Mouse (Mus musculus) stomach, postnatal 0 days (tissue): ENCODE results near the gene Lrrfip2. TPM values are rescaled to one million over a fixed set of nuclear protein-coding genes. Genes with fewer than 3 reads are reported as not detected.

Experiments
- ATAC-seq: fragments of 200-750 bp; cut with Nextera tagmentation; 2 replicates; pipeline ENCODE4 v1.8.0; 2017; ENCODE audit not compliant: low FRiP score, low TSS enrichment
- DNase-seq: peaks from one replicate; pipeline ENCODE4 v3.0.0-alpha.2; 2016; ENCODE audit warnings: low spot score
- H3K27ac ChIP-seq: fragments of 300-500 bp; sonication (generic); replicated peaks from 2 replicates; pipeline ENCODE4 v1.5.1; 2014; ENCODE audit warnings: mild to moderate bottlenecking, control low read depth
- H3K27me3 ChIP-seq: fragments of 300-500 bp; sonication (generic); 2 replicates; pipeline ENCODE4 v1.6.1; 2014; ENCODE audit warnings: low read length; ENCODE audit not compliant: control insufficient read depth, insufficient read depth
- H3K36me3 ChIP-seq: fragments of 300-500 bp; sonication (generic); 2 replicates; pipeline ENCODE4 v1.6.1; 2014; ENCODE audit warnings: low read length, mixed read lengths; ENCODE audit not compliant: control insufficient read depth, insufficient read depth
- H3K4me1 ChIP-seq: fragments of 300-500 bp; sonication (generic); replicated peaks from 2 replicates; pipeline ENCODE4 v1.6.1; 2014; ENCODE audit warnings: antibody characterized with exemption; ENCODE audit not compliant: control insufficient read depth, insufficient read depth
- H3K4me2 ChIP-seq: fragments of 300-500 bp; sonication (generic); replicated peaks from 2 replicates; pipeline ENCODE4 v1.6.1; 2014; ENCODE audit warnings: low read depth, mild to moderate bottlenecking, control low read depth, moderate library complexity
- H3K4me3 ChIP-seq: fragments of 300-500 bp; sonication (generic); 2 replicates; pipeline ENCODE4 v1.5.1; 2014; ENCODE audit warnings: low read depth, low read length, control low read depth
- H3K9ac ChIP-seq: fragments of 300-500 bp; sonication (generic); 2 replicates; pipeline ENCODE4 v1.6.1; 2014; ENCODE audit warnings: mild to moderate bottlenecking, low read length, control low read depth, mixed read lengths
- H3K9me3 ChIP-seq: fragments of 300-500 bp; sonication (generic); 2 replicates; pipeline ENCODE4 v1.6.1; 2016; ENCODE audit warnings: low read length; ENCODE audit not compliant: control insufficient read depth
- CTCF ChIP-seq: IDR thresholded peaks from 2 replicates; pipeline ENCODE4 v1.5.1; 2016; ENCODE audit warnings: antibody characterized with exemption, low read depth, mild to moderate bottlenecking, moderate library complexity
- EP300 ChIP-seq: optimal IDR thresholded peaks from 2 replicates; pipeline ENCODE3; 2016; ENCODE audit warnings: antibody characterized with exemption
- WGBS: fragments of 180-500 bp; shearing (Covaris S2); extraction: QIAGEN DNeasy Blood & Tissue Kit; methylation state at CpG from one replicate; pipeline ENCODE4 v1.1.7; 2014; 5-methylcytosine and 5-hydroxymethylcytosine counted together
- polyA plus RNA-seq: library from polyadenylated mRNA; unstranded; fragments of >200 nt; fragmentation: Nextera tagmentation; extraction: Ambion mirVana; gene quantifications from 2 replicates; pipeline ENCODE4 v1.2.1, GENCODE M21; 2015

Gene Lrrfip2
- polyA plus RNA-seq, 1 experiment from 2014 or later = 34.1 TPM

- H3K4me1 ChIP-seq = no peaks in the 10 kb centered on the region
- no peaks in the 10 kb centered on the region for H3K9me3 ChIP-seq
- peak; percentile 63; the same call in 1 of the 2 replicates for ATAC-seq
- no peak for TF ChIP-seq EP300
- no peak for TF ChIP-seq CTCF
- H3K36me3 ChIP-seq = no peaks in the 10 kb centered on the region
- H3K27me3 ChIP-seq = no peaks in the 10 kb centered on the region
- WGBS = 88% methylated on average over 3 of the region's 3 CpGs
- no peak overlapping the region for H3K27ac ChIP-seq
- no peak overlapping the region for H3K4me2 ChIP-seq
- no peak overlapping the region for H3K4me3 ChIP-seq
- DNase-seq = no peak
- no peak overlapping the region for H3K9ac ChIP-seq
These were observed 17.0 kb upstream of the Lrrfip2 start for GRCm38 (mm10) chr9:111100406-111100805.

DNA sequence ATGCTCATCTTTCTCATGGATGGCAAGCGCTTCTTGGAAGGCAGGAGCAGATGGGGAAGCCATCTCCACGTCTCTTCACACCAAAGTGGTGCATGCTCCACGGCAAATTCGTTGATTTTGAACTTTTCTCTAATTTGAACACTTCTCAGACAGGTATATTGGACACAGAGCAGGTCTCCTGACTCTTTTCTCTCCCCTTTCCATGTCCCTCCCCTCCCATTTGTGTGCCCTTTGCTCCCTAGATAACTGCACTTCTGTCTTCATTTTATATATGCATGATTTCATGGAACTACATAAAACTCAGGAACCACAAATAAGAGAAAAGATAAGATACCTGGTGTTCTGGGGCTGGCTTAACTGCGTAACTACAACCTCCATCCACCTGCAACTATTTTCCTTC is 14.1 kb upstream of the Lrrfip2 start:
- ATAC-seq = no peak
- Histone ChIP-seq H3K9me3 (no peaks in the 10 kb centered on the region), H3K36me3 (no peaks in the 10 kb centered on the region), H3K9ac (no peak overlapping the region), H3K4me3 (no peak overlapping the region), H3K27ac (0 out of 2 replicates have a peak overlapping the region, but pooled peaks have one; percentile 49), H3K27me3 (no peaks in the 10 kb centered on the region), H3K4me1 (no peaks in the 10 kb centered on the region), H3K4me2 (no peak overlapping the region)
- DNase-seq = no peak
- 88% methylated on average over 5 of the region's 5 CpGs for WGBS
- no peak for TF ChIP-seq EP300

GRCm38 (mm10) chr9:111103893-111104292 is 13.5 kb upstream of the Lrrfip2 start:
- 71% methylated on average over 5 of the region's 5 CpGs for WGBS
- Histone ChIP-seq H3K9me3 (no peaks in the 10 kb centered on the region), H3K27ac (peak overlapping the region; percentile 49; the same call in 1 of the 2 replicates), H3K4me3 (no peak overlapping the region), H3K9ac (no peak overlapping the region), H3K27me3 (no peaks in the 10 kb centered on the region), H3K4me1 (no peaks in the 10 kb centered on the region), H3K4me2 (no peak overlapping the region), H3K36me3 (no peaks in the 10 kb centered on the region)
- no peak for ATAC-seq
- no peak for TF ChIP-seq EP300
- no peak for DNase-seq

- Histone ChIP-seq H3K9ac (no peak overlapping the region), H3K9me3 (no peaks in the 10 kb centered on the region), H3K27ac (no peak overlapping the region), H3K4me1 (no peaks in the 10 kb centered on the region), H3K4me2 (no peak overlapping the region), H3K4me3 (no peak overlapping the region), H3K27me3 (no peaks in the 10 kb centered on the region), H3K36me3 (no peaks in the 10 kb centered on the region)
- DNase-seq (no peak), ATAC-seq (no peak)
- WGBS = 53% methylated on average over 3 of the region's 3 CpGs
- TF ChIP-seq CTCF (no peak), EP300 (no peak)
These were observed 9.5 kb upstream of the Lrrfip2 start for GRCm38 (mm10) chr9:111107863-111108262.

DNA sequence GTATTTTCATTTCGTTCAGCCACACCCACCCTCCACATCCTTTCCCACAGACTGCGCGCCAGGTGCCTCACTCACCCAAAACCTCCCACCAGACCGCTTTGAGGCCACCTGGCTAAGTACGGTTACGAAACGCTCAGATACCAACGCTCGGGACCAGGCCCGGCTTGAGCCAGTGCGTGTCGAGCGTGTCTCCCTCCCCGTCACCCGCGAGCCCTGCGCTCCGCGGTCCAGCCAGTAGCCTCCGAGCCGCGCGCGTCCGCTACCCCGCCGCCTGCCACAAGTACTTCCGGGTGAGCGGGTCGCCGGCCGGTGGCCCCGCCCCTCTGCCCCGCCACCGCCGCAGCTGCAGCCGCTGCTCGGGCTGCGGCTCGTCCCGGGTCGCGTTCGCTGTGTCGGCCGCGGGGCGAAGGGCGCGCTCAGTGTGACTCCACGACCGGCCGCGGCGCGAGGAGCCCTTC is 431 bp downstream of the Lrrfip2 start:
- no peak for TF ChIP-seq CTCF
- no peak for TF ChIP-seq EP300
- no peaks in the 10 kb centered on the region for H3K27me3 ChIP-seq

GRCm38 (mm10) chr9:111118252-111118890 is 979 bp downstream of the Lrrfip2 start:
- 0% methylated on average over 49 of the region's 52 CpGs for WGBS
- peak overlapping the region; percentile 90 for H3K9ac ChIP-seq

More for the DNA sequence above, 431 bp downstream of the Lrrfip2 start:
- peak overlapping the region; percentile 90 for H3K27ac ChIP-seq
- peak overlapping the region; percentile 80 for H3K4me2 ChIP-seq
- ATAC-seq (peak; percentile 92), DNase-seq (peak; percentile 88)
- under 1% methylated on average over 47 of the region's 56 CpGs for WGBS
- peak overlapping the region; percentile 90 for H3K9ac ChIP-seq
- no peaks in the 10 kb centered on the region for H3K4me1 ChIP-seq
- H3K9me3 ChIP-seq = no peaks in the 10 kb centered on the region
- H3K36me3 ChIP-seq = no peaks in the 10 kb centered on the region
- H3K4me3 ChIP-seq = peak overlapping the region; percentile 97

More at GRCm38 (mm10) chr9:111118252-111118890, 979 bp downstream of the Lrrfip2 start:
- TF ChIP-seq EP300 (no peak), CTCF (peak; percentile 33)
- H3K36me3 ChIP-seq = no peaks in the 10 kb centered on the region
- H3K27me3 ChIP-seq = no peaks in the 10 kb centered on the region
- H3K4me2 ChIP-seq = peak overlapping the region; percentile 80
- no peaks in the 10 kb centered on the region for H3K4me1 ChIP-seq
- H3K4me3 ChIP-seq = peak overlapping the region; percentile 97
- peak overlapping the region; percentile 90 for H3K27ac ChIP-seq
- peak; percentile 65 for DNase-seq
- H3K9me3 ChIP-seq = no peaks in the 10 kb centered on the region
- ATAC-seq = peak; percentile 86
